Mouse (Mus musculus) erythroid progenitor cell, adult 5-6 weeks (primary cell): Measurements from ENCODE around the gene Entpd2. TPM values are rescaled to one million over a fixed set of nuclear protein-coding genes. Genes with fewer than 3 reads are reported as not detected.
"Not testable (repeated sequence)": the region's sequence is repeated elsewhere in the genome, so short reads cannot be mapped to it uniquely, and the experiment has no call there.

Experiments
- ATAC-seq: replicated peaks from 2 replicates; pipeline ENCODE4 v1.8.0; 2016; ENCODE audit warnings: moderate number of reproducible peaks, mild to moderate bottlenecking, moderate TSS enrichment, inconsistent platforms; ENCODE audit not compliant: poor library complexity, low FRiP score, severe bottlenecking
- total RNA-seq, 2 experiments: library from RNA; stranded (forward) in 1 of 2; stranded (reverse) in 1 of 2; fragments of 150-400 nt in 1 of 2; fragments of 186-747, 209-891 nt in 1 of 2; gene quantifications; 2 replicates each; pipeline versions ENCODE4 v1.2.3 to v1.2.4; 2015 to 2017; ENCODE audit warnings: low replicate concordance in 2 of 2

Gene Entpd2
- total RNA-seq, 2 experiments from 2014 or later = not detected

GRCm38 (mm10) chr2:25384492-25384891, 11.2 kb upstream of the Entpd2 start:
- ATAC-seq = no peak

GRCm38 (mm10) chr2:25391266-25391665, 4.4 kb upstream of the Entpd2 start:
- no peak for ATAC-seq

DNA sequence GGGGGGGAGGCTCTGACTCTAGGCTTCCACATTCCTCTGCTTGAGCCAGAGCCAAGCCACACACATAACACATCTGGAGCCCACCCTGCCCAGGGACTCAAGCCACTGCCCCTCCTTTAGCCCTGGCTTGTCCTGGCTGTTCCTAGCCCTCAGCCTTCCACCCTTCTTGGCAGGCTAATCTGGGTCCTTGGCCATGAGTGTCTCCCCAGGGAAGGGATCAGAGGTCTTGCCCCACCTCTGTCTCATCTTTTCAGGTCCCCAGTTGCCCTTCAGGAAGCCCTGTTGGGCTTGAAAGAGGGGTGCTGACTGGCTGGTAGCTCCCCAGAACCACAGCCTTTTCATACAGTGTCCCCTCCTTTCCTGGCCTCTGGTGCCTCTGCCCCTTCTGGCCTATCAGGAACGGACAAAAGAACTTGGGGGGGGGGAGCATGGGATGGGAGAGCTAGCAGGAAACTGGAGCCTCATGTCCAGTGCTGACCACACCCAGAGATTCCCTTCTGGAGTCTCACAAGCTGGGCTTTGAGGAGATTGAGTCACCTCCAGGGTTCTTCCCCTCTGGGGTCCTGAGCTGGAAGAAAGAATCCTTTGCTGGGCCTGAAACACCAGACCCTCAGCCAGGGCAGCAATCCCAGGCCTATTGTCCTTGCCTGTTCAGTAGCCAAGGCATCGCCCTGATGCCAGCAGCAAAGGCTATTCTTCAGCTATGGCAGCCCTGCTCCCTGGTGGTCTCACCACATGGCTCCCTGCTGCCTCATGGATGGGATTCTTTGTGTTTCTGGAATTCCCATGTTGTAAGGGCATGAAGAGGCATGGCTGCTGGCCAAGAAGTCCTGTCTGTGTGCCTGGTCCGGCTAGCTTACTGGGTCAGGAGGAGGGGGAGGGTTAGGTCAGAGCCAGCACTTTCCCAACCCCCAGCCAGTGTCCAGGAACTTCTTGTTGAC, 1.1 kb upstream of the Entpd2 start:
- ATAC-seq = no peak

GRCm38 (mm10) chr2:25396597-25396983, 916 bp downstream of the Entpd2 start:
- no peak for ATAC-seq

GRCm38 (mm10) chr2:25397010-25397409, 1.3 kb downstream of the Entpd2 start:
- ATAC-seq = no peak

- no peak for ATAC-seq
Measured at GRCm38 (mm10) chr2:25398065-25398464, 2.4 kb downstream of the Entpd2 start.

DNA sequence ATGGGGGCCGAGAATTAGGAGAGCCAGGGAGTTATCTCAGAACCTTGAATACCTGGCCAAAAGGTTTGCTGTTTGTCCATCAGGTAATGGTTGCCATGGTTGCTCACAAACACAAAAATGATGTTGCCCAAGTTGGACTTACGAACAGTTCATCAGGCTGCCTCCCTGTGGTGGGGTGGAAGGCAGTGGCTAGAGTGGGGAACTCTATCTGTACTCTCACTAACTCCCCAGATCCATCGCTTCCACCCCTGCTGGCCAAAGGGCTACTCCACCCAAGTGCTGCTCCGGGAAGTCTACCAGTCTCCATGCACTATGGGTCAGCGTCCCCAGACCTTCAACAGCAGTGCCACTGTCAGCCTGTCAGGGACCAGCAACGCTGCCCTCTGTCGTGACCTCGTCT, 3.4 kb downstream of the Entpd2 start, which contains the start of gene Npdc1:
Npdc1 (plus strand) TSS at position 301 of the 400 bp plus-strand sequence.
- ATAC-seq = no peak

DNA sequence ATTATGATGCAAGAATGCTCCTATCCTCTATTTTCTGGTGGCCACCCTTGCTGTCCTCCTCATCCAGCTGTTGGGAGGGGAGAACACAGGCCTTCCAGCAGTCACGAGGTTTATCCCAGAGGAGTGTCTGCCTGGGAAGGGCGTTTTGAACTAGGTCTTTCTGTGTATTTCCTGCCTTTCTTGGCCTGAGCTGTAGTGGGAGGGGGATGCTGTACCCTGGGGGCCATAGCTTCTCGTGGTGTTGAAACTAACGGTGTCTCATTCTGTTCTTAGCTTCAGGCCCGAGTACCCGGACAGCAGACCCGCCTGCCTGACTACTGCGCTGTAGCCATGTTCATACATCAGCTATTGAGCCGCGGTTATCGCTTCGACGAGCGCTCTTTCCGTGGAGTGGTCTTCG, 4.6 kb downstream of the Entpd2 start:
- ATAC-seq = no peak

GRCm38 (mm10) chr2:25400764-25401163, 5.1 kb downstream of the Entpd2 start:
- ATAC-seq = no peak

DNA sequence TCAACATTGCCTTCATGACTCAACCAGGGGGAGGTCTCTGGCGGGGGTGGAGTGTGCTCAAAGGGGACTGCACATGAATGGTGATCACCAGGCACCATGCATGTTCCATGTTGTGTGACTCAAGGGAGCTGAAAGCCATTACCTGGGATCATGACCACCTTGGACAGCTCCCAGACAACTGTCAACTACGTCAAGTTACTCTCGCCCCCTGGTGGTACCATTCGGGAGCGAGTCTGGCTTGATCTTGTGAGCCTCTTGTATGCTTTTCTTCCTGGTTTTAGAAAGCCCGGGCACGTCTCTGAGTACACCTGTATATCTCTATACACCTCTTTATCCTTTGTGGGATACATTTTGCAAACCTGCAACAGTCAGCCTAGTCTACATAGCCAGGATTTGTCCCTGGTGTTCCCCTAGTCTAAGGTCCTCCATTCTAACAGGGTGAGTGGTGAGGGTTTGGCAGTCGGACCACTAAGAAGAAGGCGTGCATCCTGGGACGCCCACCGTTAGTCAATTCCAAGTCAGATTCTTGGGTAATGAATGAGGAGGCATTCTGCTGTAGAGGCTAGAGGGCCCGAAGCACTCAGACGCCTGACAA, 6.8 kb downstream of the Entpd2 start:
- no peak for ATAC-seq

DNA sequence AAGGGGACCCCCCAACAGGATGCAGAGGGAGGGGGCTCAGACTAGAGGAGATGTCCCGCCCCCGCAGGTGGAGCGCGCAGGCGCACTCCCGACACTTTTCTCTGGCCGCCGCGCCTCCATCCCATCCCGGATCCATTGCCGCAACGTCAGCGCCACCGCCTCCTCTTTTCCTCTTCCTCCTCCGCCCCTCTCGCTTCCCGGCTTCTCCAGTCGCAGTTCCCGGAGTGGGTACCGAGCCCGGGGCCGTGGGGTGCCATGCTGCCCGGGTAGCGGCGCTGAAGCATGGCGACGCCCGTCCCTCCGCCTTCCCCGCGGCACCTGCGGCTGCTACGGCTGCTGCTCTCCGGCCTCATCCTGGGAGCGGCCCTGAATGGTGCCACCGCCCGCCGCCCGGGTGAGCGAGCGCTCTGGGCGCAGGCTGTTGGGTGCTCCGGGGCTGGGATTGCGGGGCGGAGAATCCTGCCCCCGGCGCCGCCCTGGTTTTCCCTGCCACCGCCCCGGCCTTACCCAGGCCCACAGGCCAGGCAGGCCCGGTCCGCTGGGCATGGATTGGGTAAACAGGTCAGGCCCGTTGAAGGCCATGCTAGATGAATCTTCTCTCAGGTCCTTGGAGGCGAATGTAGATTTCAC, 7.4 kb downstream of the Entpd2 start:
- ATAC-seq = no peak

DNA sequence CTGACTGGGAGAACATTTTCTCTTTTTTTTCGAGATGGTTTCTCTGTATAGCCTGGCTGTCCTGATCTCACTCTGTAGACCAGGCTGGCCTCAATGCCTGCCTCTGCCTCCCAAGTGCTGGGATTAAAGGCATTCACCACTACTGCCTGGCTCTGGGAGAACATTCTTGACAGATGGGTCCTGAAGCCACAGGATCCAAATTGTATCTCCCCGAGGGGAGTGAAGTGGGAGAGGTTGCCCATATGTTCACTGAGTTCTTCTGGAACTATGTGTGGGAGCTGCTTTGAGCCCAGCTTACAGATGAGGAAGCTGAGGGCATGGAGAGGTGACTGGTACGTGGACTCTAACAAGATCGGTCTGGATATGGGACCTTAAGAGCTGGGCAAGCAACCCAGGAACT, 8.3 kb downstream of the Entpd2 start:
- ATAC-seq = no peak

- no peak for ATAC-seq
Measured at GRCm38 (mm10) chr2:25408908-25409307, 13.2 kb downstream of the Entpd2 start.

DNA sequence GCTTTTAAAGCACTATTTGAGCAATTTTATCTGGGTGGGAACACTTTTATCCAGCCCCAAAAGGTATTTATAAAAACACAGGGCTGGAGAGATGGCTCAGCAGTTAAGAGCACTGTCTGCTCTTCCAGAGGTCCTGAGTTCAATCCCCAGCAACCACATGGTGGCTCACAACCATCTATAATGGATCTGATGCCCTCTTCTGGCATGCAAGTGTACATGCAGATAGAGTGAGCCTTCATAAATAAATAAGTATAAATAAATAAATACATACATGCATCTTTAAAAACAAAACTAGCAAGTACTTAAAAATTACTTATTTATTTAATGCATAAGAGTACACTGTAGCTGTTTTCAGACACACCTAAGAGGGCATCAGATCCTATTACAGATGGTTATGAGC, 17.8 kb downstream of the Entpd2 start:
- ATAC-seq = not testable (repeated sequence)

GRCm38 (mm10) chr2:25417426-25417825, 21.8 kb downstream of the Entpd2 start:
- no peak for ATAC-seq

- ATAC-seq = no peak
Measured at GRCm38 (mm10) chr2:25421896-25422295, 26.2 kb downstream of the Entpd2 start.

DNA sequence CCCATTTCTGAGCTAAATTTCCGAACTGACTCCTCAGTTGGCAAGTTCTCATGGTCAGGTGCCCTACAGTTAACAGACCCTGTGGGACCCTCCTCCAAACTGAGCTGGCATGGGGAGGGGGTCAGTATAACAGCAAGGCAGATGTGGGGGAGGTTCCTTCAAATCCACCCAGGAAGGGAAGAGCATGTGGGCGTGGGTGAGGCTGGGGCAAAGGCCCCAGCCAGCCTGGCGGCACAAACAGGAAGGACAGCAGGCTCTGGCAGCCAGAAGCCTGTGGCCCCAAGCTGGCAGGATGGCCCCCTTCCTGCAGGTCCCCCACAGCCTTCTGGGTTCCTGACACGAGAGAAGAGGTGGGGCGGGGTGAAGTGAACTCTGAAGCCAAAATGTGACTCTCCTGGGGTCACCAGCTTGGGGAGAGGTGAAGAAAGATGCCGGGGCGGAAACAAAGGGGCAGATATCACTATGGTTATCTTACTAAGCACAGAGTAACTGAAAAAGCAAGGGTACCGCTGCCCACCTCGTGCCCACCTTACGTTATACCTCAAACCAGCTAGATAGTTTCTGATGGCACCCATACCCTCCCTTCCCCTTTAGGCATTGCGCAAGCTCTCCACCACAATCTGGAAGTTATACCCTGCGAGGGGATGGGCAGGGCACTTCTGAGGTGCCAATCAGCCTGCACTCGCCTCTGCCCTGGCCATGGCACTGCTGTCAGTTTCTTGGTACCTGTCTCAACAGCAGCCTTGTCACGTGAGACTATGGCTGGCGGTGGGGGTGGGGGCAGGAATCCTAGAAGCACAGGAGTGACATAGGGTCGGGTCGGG, 27.1 kb downstream of the Entpd2 start, which contains the start of gene Fut7:
Fut7 (plus strand) TSS at position 681 of the 824 bp plus-strand sequence.
- no peak for ATAC-seq

DNA sequence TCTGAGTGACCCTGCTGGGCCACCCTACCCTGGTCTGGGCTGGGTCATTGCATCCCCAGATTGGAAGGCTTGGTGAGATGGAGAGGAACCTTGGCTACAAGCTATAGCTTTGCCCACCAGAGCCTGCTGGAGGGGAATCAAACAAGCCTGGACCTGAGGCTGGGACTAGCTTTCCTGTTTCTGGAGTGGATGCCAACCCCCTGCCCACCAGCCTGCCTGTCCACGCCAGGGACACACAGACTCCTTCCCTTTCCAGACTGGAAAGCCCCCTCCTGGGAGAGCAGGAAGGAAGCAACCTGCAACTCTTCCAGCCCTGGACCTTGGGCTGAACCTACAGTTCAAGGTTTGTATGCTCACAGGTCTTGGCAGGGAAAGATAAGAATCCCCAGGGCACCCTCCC, 28.0 kb downstream of the Entpd2 start:
- ATAC-seq = no peak

DNA sequence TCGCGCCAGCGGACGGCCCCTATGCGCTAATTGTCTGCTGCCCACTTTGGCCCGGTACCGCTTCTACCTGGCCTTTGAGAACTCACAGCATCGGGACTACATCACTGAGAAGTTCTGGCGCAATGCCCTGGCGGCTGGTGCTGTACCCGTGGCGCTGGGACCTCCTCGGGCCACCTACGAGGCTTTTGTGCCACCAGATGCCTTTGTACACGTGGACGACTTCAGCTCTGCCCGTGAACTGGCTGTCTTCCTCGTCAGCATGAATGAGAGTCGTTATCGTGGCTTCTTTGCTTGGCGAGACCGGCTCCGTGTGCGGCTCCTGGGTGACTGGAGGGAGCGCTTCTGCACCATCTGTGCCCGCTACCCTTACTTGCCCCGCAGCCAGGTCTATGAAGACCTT, 29.8 kb downstream of the Entpd2 start:
- ATAC-seq = no peak

GRCm38 (mm10) chr2:25426721-25427191, 31.1 kb downstream of the Entpd2 start:
- 0 out of 2 replicates have a peak, but pooled peaks have one; percentile 44 for ATAC-seq
